Mouse (Mus musculus): ENCODE results near the gene Baz1b.
A peak's percentile ranks its signal among the peaks of the same experiment; 100 is the strongest.
"Not testable (repeated sequence)": the region's sequence is repeated elsewhere in the genome, so short reads cannot be mapped to it uniquely, and the experiment has no call there.

GRCm38 (mm10) chr5:135225879-135226278, 38.8 kb downstream of the Baz1b start:
- TF ChIP-seq ZMIZ1 (IDR thresholded peaks at IDR 0.05; ENCODE audit: low read depth, low read length); RAD21 (IDR thresholded peaks at IDR 0.05; ENCODE audit: low read depth, low read length); HCFC1 (IDR thresholded peaks at IDR 0.05; ENCODE audit: low read depth, low read length); ETS1 (IDR thresholded peaks at IDR 0.05; ENCODE audit: low read depth, low read length); E2F4 (IDR thresholded peaks at IDR 0.05; ENCODE audit: borderline replicate concordance, low read depth, low read length); UBTF (IDR thresholded peaks at IDR 0.05; ENCODE audit: borderline replicate concordance, insufficient read depth, low read depth, low read length); EP300 (IDR thresholded peaks at IDR 0.05; ENCODE audit: low read depth in 1 of 2, low read length in 2 of 2); GATA1 (IDR thresholded peaks at IDR 0.05; ENCODE audit: low read depth, low read length); RCOR1 (IDR thresholded peaks at IDR 0.05; ENCODE audit: low read depth, low read length): not testable (repeated sequence)
- TF ChIP-seq CTCF (IDR thresholded peaks at IDR 0.05 in 2 of 3, conservative IDR thresholded peaks at IDR 0.05 in 1 of 3; ENCODE audit: control insufficient read depth in 1 of 3, insufficient read depth in 1 of 3, low read depth in 2 of 3, low read length in 3 of 3, poor library complexity in 1 of 3, severe bottlenecking in 1 of 3), result peak in 1 of 3 experiments; percentile 8; a peak in 1 of 6 replicates
